Mouse (Mus musculus) splenic B cell, adult 2 months (primary cell): ENCODE results near the gene Ncmap.

Experiments used
- DNase-seq: peaks from one replicate; pipeline ENCODE4 v3.0.0-alpha.2; 2011; ENCODE audit warnings: low read depth, low spot score
- H3K27me3 ChIP-seq: 2 replicates; pipeline ENCODE4 v1.6.1; 2012; ENCODE audit warnings: mild to moderate bottlenecking, low read length, moderate library complexity, mixed read lengths; ENCODE audit not compliant: control insufficient read depth, poor library complexity, insufficient read depth, severe bottlenecking
- H3K36me3 ChIP-seq: 2 replicates; pipeline ENCODE4 v1.6.1; 2012; ENCODE audit warnings: mild to moderate bottlenecking, low read length, moderate library complexity, mixed read lengths; ENCODE audit not compliant: control insufficient read depth, poor library complexity, insufficient read depth, severe bottlenecking

Ncmap gene

DNA sequence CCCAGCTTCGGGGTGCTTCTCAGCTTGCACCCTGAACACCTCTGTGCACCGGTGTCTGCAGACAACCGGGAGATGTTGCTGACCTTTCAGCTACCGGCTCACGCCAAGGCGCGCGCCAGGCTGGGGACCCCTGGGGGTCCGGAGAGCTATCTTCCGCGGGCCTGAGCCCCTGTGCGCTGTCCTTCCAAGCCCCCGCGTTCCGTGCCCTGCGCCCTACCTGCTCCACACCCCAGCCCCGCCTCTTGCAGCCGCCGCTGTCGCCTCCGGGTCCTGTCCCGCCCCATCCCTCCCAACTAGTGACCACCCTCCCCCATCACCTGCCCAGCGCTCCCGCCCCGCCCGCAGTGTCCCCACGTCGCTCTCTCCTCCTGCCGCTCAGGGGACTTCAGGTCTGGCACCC lies at the start of gene Ncmap:
Ncmap (minus strand) TSS at position 237 of the 400 bp plus-strand sequence.
- H3K36me3 ChIP-seq = no peaks in the 10 kb centered on the region
- DNase-seq = no peak
- peaks cover 2% of the 10 kb centered on the region; the same call in 1 of the 2 replicates for H3K27me3 ChIP-seq

DNA sequence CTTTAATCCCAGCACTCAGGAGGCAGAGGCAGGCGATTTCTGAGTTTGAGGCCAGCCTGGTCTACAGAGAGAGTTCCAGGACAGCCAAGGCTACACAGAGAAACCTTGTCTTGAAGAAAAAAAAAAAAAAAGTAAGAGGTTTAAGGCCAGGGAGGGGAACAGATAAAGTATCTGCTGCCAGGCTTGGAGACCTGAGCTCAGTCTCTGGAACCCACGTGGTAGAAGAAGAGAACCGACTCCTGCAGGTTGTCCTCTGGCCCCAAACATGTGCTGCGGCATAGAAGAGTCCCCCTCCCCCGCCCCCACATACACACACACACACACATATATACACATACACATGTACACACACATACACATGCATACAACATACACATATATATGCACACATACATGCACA lies 44.4 kb upstream of the Ncmap start:
- Histone ChIP-seq H3K36me3 (no peaks in the 10 kb centered on the region), H3K27me3 (no peaks in the 10 kb centered on the region)
- no peak for DNase-seq

DNA sequence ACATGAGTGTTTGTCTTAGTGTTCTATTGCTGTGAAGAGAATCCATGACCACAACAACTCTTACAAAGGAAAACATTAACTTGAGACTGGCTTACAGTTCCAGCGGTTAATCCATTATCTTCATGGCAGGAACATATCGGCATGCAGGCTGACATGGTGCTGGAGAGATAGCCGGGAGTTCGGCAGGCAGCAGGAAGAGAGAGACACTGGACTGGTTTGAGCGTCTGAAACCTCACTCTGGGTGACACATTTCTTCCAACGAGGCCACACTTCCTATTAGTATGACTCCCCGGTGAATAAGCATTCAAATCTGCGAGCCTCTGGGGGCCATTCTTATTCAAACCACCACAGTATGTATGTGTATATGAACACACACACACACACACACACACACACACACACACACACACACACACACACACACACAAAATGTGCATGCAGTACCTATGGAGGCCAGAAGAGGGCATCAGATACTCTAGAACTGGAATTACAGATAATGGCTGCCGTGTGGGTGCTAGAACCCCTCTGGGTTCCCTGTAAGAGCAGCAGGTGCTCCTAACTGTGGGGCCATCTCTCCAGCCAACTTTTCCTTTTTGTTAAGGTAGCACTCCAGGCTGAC lies 42.0 kb upstream of the Ncmap start:
- H3K36me3 ChIP-seq = no peaks in the 10 kb centered on the region
- DNase-seq = peak; percentile 83
- no peaks in the 10 kb centered on the region for H3K27me3 ChIP-seq

DNA sequence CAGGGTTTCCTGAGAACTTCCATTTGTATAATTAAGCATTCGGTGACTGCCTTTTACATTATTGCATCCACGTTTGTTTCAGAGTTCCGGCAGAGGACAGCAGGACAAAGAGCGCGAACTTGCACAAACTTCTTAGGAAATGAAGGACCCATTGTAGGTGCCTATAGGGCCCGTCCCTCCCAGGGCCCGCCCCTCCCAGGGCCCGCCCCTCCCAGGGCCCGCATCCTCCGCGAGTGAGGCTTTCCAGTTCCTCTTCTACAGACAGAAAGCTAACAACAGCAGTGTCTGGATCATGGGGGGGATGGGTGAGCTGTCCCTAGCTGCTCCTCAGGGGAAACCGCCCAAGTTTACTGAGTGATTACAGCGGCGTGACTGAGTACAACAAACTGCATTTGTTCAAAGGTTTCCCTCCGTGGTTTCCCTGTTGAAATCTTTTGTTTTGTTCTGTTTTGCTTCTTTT lies 41.2 kb upstream of the Ncmap start:
- DNase-seq = peak; percentile 87
- no peaks in the 10 kb centered on the region for H3K36me3 ChIP-seq
- H3K27me3 ChIP-seq = no peaks in the 10 kb centered on the region

DNA sequence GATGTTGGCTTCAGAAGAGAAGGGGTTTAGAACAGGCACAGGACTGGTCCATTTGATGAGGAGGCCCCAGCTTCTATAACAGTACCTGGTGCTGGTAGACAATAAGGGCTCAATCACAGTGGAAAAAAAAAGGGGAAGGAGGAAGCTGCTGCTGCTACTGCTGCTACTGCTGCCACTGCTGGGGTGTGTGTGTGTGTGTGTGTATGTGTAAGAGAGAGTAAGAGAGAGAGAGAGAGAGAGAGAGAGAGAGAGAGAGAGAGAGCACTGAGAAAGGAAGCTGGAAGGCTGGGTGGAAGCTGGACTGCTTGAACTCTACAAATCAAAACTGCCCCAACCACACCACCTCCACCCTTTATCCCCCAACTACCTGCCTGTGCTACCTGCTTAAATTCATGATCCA lies 39.9 kb upstream of the Ncmap start:
- Histone ChIP-seq H3K27me3 (no peaks in the 10 kb centered on the region), H3K36me3 (no peaks in the 10 kb centered on the region)
- DNase-seq = peak; percentile 55

DNA sequence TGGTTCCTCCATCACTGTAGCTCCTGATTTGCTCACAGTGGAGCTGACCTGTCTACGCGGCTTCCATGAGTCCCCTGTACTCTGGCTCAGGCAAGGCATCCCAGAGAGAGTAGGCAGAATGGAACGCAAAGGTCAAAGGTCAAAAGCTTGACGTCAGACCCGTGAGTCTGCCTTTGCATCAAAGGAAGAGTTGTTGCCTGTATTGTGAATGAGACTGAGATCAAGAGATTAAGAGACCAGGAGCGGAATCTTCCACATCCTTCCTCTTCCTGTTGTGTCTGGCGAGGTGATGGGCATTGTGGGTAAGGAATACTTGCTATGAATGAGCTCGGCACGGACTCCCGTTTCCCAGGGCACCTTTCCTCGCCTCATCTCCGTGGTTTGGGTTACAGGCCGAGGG lies 38.3 kb upstream of the Ncmap start:
- H3K36me3 ChIP-seq = no peaks in the 10 kb centered on the region
- H3K27me3 ChIP-seq = no peaks in the 10 kb centered on the region
- DNase-seq = no peak

DNA sequence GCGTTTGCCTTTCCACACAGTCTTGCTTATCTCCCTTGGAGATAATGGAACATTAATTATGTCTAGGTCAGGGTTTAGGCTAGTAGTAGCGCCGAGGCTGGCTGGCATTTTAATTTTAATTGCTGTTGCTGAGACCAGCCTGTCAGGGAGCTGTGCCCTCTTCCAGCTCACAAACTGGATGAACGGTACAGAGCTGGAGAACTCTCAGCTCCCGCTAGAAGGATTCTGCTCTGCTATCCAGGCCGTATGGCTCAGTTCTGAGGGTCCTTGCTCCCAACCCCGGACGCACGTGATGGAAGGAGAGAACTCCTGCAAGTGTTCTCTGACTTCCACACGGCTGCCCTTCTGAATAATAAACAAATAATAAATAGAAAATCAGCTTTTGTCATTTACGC lies 36.4 kb upstream of the Ncmap start:
- Histone ChIP-seq H3K27me3 (no peaks in the 10 kb centered on the region), H3K36me3 (no peaks in the 10 kb centered on the region)
- no peak for DNase-seq

DNA sequence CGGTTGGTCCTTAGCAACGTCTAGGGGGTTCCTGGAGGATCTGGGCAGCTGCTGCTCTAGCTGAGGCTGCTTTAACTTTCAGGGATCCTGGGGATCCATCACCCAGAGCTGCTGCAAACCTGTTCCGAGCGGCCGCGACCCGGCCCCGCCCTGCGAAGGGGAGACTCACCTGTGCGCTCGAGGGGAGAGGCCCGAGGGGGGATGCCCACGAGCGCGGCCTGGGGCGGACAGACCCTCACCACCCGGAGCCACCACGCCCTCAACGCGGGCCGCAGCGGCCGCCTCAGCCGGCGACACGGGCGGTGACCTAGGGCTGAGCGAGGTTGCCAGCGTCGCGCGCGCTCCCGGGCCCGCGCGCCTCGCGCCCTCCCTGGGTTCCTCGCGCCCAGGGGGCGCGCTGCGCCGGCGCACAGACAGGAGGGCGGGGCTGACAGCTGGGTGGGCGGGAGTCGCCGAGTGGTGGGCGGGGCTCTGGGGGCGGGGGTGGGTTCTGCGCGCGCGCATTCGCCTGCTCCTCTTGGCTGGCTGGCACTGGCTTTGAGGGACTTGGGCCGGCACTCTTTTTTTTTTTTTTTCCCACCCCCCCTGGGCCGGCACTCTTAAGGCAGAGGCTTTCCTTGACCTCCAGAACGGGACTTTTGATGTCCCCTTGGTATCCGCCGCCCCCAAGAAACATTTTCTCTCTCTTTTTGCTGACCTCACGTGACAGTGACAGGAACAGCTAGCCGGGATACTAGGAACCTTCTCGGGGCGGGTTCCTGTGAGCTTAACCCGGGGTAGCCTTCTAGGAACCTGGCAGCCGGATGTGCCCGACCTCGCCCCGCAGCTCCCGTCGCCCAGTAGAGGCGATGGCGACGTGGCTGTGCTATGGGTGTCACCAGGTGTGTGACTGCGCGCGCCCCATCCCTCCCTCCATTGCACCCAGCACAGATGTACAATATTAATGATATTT lies 35.7 kb upstream of the Ncmap start, which contains the start of gene Rcan3:
Rcan3 (minus strand) TSS at position 411 of the 952 bp plus-strand sequence.
- Histone ChIP-seq H3K36me3 (no peaks in the 10 kb centered on the region), H3K27me3 (no peaks in the 10 kb centered on the region)
- peak; percentile 91 for DNase-seq

DNA sequence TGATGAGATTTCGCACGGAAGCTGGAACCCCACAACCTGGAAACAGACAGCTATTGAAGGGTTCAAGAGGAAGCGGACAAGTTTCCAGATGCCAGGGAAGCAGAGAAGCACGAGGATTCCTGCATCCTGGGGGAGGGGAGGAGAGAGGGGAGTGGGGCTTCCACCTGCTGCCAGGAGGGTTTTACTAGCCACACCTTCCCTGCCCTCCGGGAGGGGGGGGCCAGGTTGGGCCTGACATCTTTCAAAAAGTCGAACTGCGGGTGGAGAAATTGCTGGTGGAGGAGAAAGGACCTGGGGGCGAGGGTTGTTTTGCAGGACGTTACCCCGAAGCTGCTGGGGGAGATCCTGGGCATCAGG lies 35.0 kb upstream of the Ncmap start:
- no peaks in the 10 kb centered on the region for H3K36me3 ChIP-seq
- H3K27me3 ChIP-seq = no peaks in the 10 kb centered on the region

DNA sequence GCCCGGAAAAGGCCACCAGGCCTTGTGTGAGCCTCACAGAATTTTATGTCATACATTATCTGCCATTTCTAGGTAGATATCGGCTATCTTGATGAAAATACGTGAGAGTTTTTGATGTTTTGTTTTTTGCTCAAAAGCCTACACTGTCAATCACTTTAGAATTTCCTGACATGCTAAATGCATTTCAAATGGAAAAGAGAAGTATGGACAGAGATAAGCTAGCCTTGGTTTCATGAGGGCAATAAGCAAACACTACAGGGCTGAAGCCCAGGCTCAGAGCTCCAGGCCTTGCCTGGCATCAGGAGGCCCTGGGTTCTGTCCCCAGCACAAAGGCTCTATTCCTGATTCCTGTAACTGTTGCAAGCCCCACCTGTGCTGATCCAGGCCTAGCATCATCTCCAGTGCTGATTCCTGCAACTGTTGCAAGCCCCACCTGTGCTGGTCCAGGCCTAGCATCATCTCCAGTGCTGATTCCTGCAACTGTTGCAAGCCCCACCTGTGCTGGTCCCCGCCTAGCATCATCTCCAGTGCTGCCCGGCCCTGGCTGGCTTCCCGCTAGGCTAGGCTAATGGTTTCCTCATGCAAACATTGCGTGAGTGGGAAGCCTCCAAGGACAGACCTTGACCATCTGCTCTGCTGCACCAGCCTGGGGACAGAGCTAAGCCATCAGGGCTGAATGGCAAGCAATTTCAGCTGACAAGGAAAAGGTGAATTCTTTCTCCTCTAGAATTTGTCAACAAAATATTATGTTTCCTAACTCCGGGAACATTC lies 32.1 kb upstream of the Ncmap start:
- no peak for DNase-seq
- no peaks in the 10 kb centered on the region for H3K27me3 ChIP-seq
- no peaks in the 10 kb centered on the region for H3K36me3 ChIP-seq

More for the DNA sequence above, 35.0 kb upstream of the Ncmap start:
- no peak for DNase-seq

DNA sequence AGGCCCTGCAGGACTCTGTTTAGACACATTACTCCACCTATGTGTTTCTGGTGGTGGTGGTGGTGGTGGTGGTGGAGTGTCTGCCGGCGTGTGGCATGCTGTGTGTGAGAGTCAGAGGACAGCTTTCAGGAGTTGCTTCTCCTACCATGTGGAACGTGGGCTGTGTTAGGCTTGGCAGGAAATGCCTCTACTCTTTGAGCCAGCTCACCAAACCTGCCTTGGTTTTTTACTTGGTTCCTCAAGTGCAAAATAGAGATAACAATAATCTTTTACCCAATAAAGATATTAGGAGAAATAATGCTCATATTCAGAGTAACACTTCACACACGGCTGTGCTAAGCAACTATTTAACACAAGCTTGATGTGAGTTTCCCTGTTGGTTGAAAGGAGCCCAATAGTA lies 31.4 kb upstream of the Ncmap start:
- no peak for DNase-seq
- Histone ChIP-seq H3K36me3 (no peaks in the 10 kb centered on the region), H3K27me3 (no peaks in the 10 kb centered on the region)

DNA sequence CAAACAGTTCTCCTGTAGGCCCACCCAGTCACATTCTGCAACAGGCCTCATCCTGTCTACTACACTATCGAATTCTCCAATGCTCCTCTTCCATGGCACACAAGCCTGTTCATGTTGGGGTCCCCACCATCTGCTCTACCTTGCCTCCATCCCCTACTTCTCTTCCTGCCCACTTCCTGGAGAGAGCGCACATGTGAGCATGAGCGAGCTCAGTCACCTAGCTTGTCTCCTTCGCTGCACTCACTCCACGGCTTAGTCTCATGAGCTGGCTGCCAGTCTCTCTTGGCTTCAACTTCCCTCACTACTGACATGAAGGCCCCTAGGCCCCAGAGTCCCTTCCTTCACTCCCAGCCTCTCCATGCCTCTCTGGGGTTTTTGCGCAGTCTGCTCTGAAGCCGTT lies 28.6 kb upstream of the Ncmap start:
- H3K27me3 ChIP-seq = no peaks in the 10 kb centered on the region
- no peak for DNase-seq

DNA sequence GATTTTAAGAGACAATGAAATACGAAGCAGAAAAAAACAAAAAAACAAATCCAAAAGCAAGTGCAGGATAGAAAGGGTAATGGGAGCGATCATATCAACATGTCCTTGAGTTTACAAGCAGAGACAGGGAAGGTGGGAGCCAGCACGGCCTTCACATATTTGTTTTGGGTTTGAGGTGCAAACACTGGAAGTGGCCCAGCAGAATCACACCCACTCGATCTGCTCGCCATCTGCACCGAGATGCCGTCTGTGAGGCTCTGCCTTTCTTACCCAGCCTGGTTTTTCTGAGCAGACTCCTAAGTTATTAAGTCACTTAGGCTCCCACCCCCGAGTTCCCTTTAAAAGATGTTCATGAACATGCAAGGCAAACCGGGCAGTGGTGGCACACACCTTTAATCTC lies 27.6 kb upstream of the Ncmap start:
- H3K36me3 ChIP-seq = no peaks in the 10 kb centered on the region

More for the DNA sequence above, 28.6 kb upstream of the Ncmap start:
- no peaks in the 10 kb centered on the region for H3K36me3 ChIP-seq

DNA sequence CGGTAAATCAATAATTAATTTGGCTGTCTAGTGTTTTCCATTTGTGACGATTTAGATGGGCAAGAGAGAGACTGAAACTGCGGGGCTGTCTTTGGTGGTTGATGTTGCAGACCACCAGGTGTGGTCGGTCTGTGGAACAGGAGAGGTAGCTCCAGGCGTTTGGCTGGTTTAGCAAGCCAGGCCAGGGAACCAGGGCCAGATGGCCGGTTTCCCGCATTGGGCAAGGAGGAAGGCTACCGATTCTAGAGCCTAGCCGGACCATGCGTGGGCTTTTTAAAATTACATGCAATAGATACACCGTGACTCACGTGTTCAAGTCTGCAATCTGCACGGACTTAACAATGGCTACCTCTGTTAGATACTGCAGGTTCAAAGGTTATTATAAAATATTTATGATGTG lies 22.9 kb upstream of the Ncmap start:
- no peaks in the 10 kb centered on the region for H3K27me3 ChIP-seq
- H3K36me3 ChIP-seq = no peaks in the 10 kb centered on the region; the same call in 1 of the 2 replicates
- no peak for DNase-seq

More for the DNA sequence above, 27.6 kb upstream of the Ncmap start:
- DNase-seq = no peak
- H3K27me3 ChIP-seq = no peaks in the 10 kb centered on the region
